Mouse (Mus musculus) forebrain, embryonic 12.5 days (tissue): ENCODE results near the gene Grin2a. TPM values are rescaled to one million over a fixed set of nuclear protein-coding genes. Genes with fewer than 3 reads are reported as not detected.

Source experiments
- ATAC-seq: fragments of 200-750 bp; cut with Nextera tagmentation; 2 replicates; pipeline ENCODE4 v1.8.0; 2017; ENCODE audit warnings: moderate TSS enrichment; ENCODE audit not compliant: low FRiP score
- H3K27ac ChIP-seq: fragments of 300-500 bp; sonication (generic); 2 replicates; pipeline ENCODE4 v1.5.1; 2016; ENCODE audit warnings: mild to moderate bottlenecking
- H3K27me3 ChIP-seq: fragments of 300-500 bp; sonication (generic); 2 replicates; pipeline ENCODE4 v1.6.1; 2016; ENCODE audit warnings: mild to moderate bottlenecking
- H3K36me3 ChIP-seq: fragments of 300-500 bp; sonication (generic); replicated peaks from 2 replicates; pipeline ENCODE4 v1.6.1; 2016; ENCODE audit warnings: mild to moderate bottlenecking
- H3K4me1 ChIP-seq: fragments of 300-500 bp; sonication (generic); 2 replicates; pipeline ENCODE4 v1.6.1; 2016
- H3K4me2 ChIP-seq: fragments of 300-500 bp; sonication (generic); 2 replicates; pipeline ENCODE4 v1.6.1; 2016; ENCODE audit warnings: mild to moderate bottlenecking, moderate library complexity
- H3K4me3 ChIP-seq: fragments of 300-500 bp; sonication (generic); replicated peaks from 2 replicates; pipeline ENCODE4 v1.5.1; 2016; ENCODE audit warnings: mild to moderate bottlenecking
- H3K9ac ChIP-seq: fragments of 300-500 bp; sonication (generic); 2 replicates; pipeline ENCODE4 v1.6.1; 2016; ENCODE audit warnings: mild to moderate bottlenecking
- H3K9me3 ChIP-seq: fragments of 300-500 bp; sonication (generic); 2 replicates; pipeline ENCODE4 v1.6.1; 2016
- WGBS: fragments of 180-500 bp; shearing (Covaris S2); methylation state at CpG from one replicate; pipeline ENCODE4 v1.1.7; 2016; 5-methylcytosine and 5-hydroxymethylcytosine counted together
- polyA plus RNA-seq: library from polyadenylated mRNA; unstranded; fragments of >200 nt; fragmentation: Nextera tagmentation; extraction: Ambion mirVana; gene quantifications from 2 replicates; pipeline ENCODE4 v1.2.1, GENCODE M21; 2016

The Grin2a gene
- polyA plus RNA-seq, 1 experiment from 2014 or later: 2.4 TPM

DNA sequence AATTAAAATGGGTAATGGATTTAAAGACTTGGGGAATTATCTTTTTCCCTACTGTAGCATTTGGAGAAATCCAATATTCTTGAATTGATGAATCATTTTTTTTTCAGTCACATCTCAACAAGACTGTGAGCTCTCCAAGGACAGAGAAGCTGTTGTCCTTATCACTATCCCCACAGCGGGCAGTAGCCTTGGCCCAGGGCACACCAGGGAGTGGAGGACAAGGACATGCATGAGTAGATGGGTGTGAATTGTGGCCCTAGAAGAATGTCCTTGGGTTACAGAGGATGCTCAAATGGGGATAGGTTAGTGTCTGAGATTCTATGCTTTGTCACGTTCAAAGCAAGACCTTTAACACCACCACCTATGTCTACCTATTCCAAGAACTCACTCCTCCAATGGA, 231.3 kb downstream of the Grin2a start:
- Histone ChIP-seq H3K9me3 (no peaks in the 10 kb centered on the region), H3K9ac (no peak overlapping the region), H3K36me3 (no peaks in the 10 kb centered on the region), H3K27me3 (no peaks in the 10 kb centered on the region), H3K4me3 (no peak overlapping the region), H3K4me2 (no peak overlapping the region), H3K4me1 (0 out of 2 replicates have a peak, but pooled peaks cover 3% of the 10 kb centered on the region), H3K27ac (no peak overlapping the region)
- 94% methylated on average over 2 of the region's 2 CpGs for WGBS
- ATAC-seq: no peak

DNA sequence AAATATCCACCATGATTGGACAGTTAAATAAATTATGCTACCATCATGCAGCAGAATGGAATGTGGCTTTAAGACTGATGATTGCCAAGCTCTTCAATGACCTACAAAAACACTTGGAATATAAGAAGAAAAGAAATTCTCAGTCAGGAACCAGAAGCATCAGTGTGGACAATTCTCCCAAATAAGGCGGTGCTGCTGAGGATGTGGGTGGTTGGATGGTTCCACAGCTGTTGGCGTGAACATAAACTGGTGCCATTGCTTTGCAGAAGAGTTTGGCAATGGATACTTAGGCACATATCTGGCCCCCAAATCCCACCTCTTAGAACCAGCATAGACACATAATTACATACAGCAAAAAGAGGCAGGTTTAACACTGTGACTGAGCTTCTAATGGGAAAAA, 235.0 kb downstream of the Grin2a start:
- Histone ChIP-seq H3K9me3 (no peaks in the 10 kb centered on the region), H3K9ac (no peak overlapping the region), H3K4me1 (0 out of 2 replicates have a peak, but pooled peaks cover 4% of the 10 kb centered on the region), H3K36me3 (no peaks in the 10 kb centered on the region), H3K4me2 (no peak overlapping the region), H3K27ac (no peak overlapping the region), H3K4me3 (no peak overlapping the region), H3K27me3 (no peaks in the 10 kb centered on the region)
- no peak for ATAC-seq
- 98% methylated on average over 2 of the region's 2 CpGs for WGBS

DNA sequence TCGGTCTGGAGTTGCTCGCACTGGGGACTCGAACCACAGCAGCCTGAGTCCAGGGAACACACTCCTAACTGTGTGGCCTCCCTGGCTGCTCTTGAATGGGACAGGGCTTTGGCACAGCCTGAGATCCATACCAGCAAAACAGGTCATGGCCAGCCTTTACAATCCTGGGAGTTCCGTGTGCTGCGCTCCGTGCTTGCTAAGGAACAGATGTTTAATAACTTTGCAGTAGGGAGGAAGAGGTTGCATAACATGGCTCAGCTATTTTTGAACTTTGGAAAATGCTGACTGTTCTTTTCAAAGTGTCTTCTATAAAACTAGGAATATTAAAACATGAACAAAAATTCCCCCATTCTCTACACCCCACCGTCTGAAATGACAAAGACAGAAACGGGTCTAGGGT, 238.5 kb downstream of the Grin2a start:
- 89% methylated on average over 8 of the region's 8 CpGs for WGBS
- Histone ChIP-seq H3K27me3 (no peaks in the 10 kb centered on the region), H3K4me2 (no peak overlapping the region), H3K4me1 (0 out of 2 replicates have a peak, but pooled peaks cover 4% of the 10 kb centered on the region), H3K9me3 (no peaks in the 10 kb centered on the region), H3K9ac (no peak overlapping the region), H3K4me3 (no peak overlapping the region), H3K27ac (no peak overlapping the region), H3K36me3 (no peaks in the 10 kb centered on the region)
- ATAC-seq: no peak

DNA sequence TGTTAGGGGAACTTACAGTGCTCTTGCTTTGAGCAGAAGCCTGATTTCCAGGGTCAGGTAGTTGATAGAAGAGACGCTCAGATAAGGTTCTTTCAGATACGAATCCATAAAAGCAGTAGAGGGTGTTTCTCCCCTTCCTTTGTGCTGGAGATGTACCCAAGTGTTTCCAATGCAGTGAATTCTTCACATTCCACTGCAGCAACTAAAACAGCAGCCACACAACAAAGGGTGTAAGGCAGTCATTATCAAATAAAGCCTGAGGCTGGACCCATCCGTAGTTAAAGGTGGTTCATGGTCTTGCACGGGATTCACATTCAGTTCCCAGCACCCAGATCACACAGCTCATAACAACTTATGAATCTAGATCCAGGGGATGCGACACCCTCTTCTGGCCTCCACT, 241.3 kb downstream of the Grin2a start:
- Histone ChIP-seq H3K4me1 (0 out of 2 replicates have a peak, but pooled peaks cover under 1% of the 10 kb centered on the region), H3K27ac (no peak overlapping the region), H3K27me3 (no peaks in the 10 kb centered on the region), H3K4me3 (no peak overlapping the region), H3K9me3 (no peaks in the 10 kb centered on the region), H3K36me3 (no peaks in the 10 kb centered on the region), H3K9ac (no peak overlapping the region), H3K4me2 (no peak overlapping the region)
- WGBS: 88% methylated on average over 5 of the region's 5 CpGs
- no peak for ATAC-seq

DNA sequence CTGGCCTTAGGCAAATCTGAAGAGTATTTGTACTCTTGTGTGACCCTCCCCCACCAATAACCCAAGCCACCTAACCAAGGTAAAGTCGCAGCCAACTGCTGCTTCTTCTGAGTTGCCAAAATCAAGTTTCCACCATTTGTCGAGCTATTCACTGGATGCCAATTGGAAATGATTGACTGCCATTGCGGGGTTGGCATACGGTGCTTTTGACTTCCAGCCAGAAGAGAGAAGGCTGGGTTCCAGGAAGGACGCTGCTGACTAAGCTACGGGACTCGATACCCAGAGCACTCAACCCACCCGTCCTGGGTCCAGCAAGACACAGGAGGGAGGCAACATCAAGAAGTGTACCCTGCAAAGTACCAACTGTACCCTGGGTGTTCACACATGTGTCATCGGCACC, 242.3 kb downstream of the Grin2a start:
- Histone ChIP-seq H3K4me2 (no peak overlapping the region), H3K4me1 (no peaks in the 10 kb centered on the region), H3K9me3 (no peaks in the 10 kb centered on the region), H3K9ac (no peak overlapping the region), H3K27ac (no peak overlapping the region), H3K27me3 (no peaks in the 10 kb centered on the region), H3K36me3 (no peaks in the 10 kb centered on the region), H3K4me3 (no peak overlapping the region)
- WGBS: 91% methylated on average over 9 of the region's 9 CpGs
- ATAC-seq: no peak

DNA sequence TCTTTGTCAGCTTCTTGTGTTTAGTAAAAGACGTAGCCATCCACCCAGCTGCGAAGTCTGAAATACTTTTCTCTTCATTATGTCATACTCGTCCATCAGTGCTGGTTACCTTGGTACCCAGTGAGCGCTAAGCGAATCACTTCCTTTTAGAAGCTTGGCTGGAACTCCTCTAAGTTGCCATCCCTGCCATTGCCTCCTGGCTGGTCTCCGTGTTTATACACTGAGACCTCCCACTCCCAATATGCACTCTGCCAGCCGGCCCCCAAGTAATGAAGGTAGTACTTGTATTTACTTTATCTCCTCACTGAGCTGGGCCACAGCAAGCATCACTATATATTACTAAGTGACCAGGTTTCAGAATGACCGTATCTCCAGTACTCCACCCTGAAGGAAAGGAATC, 242.8 kb downstream of the Grin2a start:
- 79% methylated on average over 8 of the region's 8 CpGs for WGBS
- H3K4me1 ChIP-seq: no peaks in the 10 kb centered on the region
- no peak overlapping the region for H3K9ac ChIP-seq
- ATAC-seq: no peak
- H3K9me3 ChIP-seq: no peaks in the 10 kb centered on the region
- H3K27me3 ChIP-seq: no peaks in the 10 kb centered on the region
- no peaks in the 10 kb centered on the region for H3K36me3 ChIP-seq
- no peak overlapping the region for H3K27ac ChIP-seq
- H3K4me3 ChIP-seq: no peak overlapping the region
- H3K4me2 ChIP-seq: no peak overlapping the region

DNA sequence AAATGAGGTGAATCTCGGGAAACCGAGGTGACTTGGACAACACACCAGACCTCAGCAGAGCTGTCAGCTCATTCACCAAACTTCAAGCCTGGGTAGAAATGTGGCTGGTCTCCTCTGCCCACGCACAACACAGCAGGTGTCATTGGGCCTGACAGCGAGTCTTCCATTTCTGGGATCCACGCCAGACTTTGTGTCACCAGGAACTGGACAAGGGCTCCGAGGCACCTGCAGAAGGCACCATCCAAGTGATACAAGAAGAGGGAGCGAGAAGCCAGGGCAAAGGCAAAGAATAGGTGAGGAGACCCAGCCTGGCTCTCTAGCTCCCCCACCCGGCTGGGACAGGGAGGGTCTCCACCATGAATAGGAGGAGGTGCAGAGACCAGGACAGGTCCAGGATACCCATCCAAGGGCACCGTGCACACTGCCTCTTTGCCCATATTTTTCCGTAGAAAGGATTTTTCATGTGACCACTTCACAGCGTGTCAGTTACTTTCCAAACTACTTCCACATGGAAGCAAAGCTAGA, 244.3 kb downstream of the Grin2a start:
- H3K27me3 ChIP-seq: no peaks in the 10 kb centered on the region
- 78% methylated on average over 11 of the region's 11 CpGs for WGBS
- no peak overlapping the region for H3K4me2 ChIP-seq
- no peak for ATAC-seq
- no peaks in the 10 kb centered on the region for H3K9me3 ChIP-seq
- H3K4me1 ChIP-seq: no peaks in the 10 kb centered on the region
- H3K9ac ChIP-seq: no peak overlapping the region
- H3K4me3 ChIP-seq: no peak overlapping the region
- no peak overlapping the region for H3K27ac ChIP-seq
- H3K36me3 ChIP-seq: no peaks in the 10 kb centered on the region

DNA sequence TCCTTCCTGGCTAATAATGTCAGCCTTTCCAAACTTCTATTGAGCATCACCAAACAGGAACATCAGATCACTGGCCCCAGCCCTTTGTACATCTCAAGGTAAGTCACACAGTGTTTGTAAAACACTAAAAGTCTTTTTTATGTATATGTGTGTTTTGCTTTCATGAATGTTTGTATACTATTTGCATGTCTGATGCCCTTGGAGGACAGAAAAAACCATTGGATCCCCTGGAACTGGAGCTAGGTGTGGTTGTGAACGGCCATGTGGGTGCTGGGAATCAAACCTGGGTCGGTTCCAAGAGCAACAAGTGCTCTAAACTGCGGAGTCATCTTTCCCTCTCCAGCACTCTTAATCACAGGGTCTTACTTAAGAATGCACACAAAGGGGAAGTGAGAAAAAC, 245.7 kb downstream of the Grin2a start:
- H3K36me3 ChIP-seq: no peaks in the 10 kb centered on the region
- H3K4me3 ChIP-seq: no peak overlapping the region
- ATAC-seq: no peak
- no peak overlapping the region for H3K4me2 ChIP-seq
- 88% methylated on average over 3 of the region's 3 CpGs for WGBS
- no peaks in the 10 kb centered on the region for H3K27me3 ChIP-seq
- no peaks in the 10 kb centered on the region for H3K4me1 ChIP-seq
- no peak overlapping the region for H3K9ac ChIP-seq
- H3K27ac ChIP-seq: no peak overlapping the region
- H3K9me3 ChIP-seq: no peaks in the 10 kb centered on the region

DNA sequence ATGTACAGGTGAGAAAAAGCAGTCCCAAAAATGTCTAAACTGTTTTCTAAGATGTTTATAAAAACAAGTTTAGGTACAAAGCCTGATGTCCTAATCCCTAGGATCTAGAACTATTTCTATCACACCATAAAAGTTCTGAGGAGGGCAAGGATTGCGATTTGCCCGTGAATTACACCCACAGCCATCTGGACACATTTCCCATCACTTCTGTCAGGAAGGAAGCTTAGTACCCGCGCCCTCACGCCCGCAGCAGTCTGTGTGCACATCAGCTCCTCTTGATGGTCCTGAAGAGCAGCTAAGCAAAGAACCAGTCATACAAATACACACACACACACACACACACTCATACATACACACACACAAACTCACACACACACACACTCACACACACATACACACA, 252.9 kb downstream of the Grin2a start:
- Histone ChIP-seq H3K4me2 (no peak overlapping the region), H3K36me3 (no peaks in the 10 kb centered on the region), H3K27ac (no peak overlapping the region), H3K4me3 (no peak overlapping the region), H3K9ac (no peak overlapping the region), H3K4me1 (0 out of 2 replicates have a peak, but pooled peaks cover 1% of the 10 kb centered on the region), H3K27me3 (no peaks in the 10 kb centered on the region), H3K9me3 (no peaks in the 10 kb centered on the region)
- ATAC-seq: no peak
- 88% methylated on average over 6 of the region's 6 CpGs for WGBS

DNA sequence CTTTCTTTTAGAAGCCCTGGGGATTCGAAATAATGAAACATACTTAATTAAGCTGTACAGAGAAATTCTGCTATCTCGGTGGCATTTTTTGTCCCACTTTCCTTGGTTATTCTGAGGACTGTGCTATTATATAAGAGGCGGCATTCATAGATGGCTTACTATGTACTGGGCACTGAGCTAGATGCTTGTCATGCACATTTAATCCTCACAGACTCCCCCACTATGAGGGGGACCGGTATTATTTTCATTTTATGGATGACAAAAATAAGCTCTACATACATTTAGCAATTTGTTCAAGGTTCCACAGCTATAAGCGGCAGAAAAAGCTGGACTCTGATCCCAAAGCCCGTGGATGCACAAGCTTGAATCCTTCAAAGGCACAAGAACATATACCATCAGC, 256.7 kb downstream of the Grin2a start:
- 86% methylated on average over 6 of the region's 6 CpGs for WGBS
- Histone ChIP-seq H3K27me3 (no peaks in the 10 kb centered on the region), H3K27ac (no peak overlapping the region), H3K9ac (no peak overlapping the region), H3K9me3 (no peaks in the 10 kb centered on the region), H3K36me3 (no peaks in the 10 kb centered on the region), H3K4me2 (no peak overlapping the region), H3K4me3 (no peak overlapping the region), H3K4me1 (0 out of 2 replicates have a peak, but pooled peaks cover 4% of the 10 kb centered on the region)
- ATAC-seq: no peak

DNA sequence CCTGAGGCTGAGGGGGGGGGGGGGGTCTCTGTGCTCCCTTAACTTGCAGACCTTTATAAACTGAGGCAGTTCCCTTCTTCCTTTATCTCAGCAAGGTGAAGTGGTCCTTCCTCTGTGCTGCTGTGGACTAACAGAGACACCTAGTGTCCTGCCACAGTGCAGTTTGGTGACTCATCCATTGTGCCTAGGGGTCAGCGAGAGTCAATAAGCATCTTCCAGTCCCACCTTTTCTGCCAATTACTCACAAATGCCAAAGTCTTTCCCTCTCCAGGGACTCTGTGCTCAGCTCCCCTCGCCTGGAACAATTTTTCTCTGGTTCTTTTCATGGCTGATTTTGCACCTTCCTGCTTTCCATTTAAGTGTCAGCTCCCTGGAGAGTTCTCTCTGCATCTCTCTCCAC, 258.2 kb downstream of the Grin2a start:
- Histone ChIP-seq H3K36me3 (no peaks in the 10 kb centered on the region), H3K27me3 (no peaks in the 10 kb centered on the region), H3K9ac (no peak overlapping the region), H3K4me3 (no peak overlapping the region), H3K27ac (no peak overlapping the region), H3K4me1 (0 out of 2 replicates have a peak, but pooled peaks cover 4% of the 10 kb centered on the region), H3K9me3 (no peaks in the 10 kb centered on the region), H3K4me2 (no peak overlapping the region)
- no peak for ATAC-seq
- WGBS: 8% methylated on average over 2 of the region's 2 CpGs

DNA sequence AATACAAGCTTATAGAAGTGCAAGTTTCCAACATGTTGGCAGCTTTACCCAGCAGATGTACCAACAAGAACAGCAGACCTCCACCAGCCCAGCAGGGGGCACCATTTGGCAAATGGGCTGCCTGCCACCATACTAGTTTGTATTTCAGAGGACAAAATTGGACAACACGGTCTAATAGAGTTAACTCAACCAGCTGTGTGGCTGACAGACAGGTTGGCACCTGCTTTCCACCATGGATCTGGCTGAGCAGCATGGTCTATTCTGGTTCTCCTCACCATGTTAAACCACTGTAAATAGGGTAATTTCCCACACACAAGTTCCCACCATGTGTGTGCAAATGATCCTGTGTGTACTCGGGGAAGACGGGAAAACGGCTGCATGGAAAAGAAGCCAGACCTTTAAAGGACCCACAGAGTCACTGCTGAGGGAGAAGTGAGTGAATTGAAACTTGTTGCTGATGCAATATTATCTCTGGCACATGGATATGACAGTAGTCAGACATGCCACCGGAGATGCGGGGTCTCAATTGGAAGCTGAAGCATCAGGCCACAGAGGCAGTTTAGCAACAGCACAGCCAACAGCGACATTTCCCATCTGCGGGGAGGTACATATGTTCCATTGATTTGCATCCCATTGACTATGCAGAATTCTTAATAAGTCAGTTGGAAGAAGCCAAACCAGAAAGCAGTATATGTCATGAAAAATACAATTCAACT, 259.8 kb downstream of the Grin2a start:
- H3K4me3 ChIP-seq: no peak overlapping the region
- 89% methylated on average over 8 of the region's 8 CpGs for WGBS
- H3K36me3 ChIP-seq: no peaks in the 10 kb centered on the region
- ATAC-seq: no peak
- H3K4me2 ChIP-seq: no peak overlapping the region
- no peak overlapping the region for H3K9ac ChIP-seq
- H3K27me3 ChIP-seq: no peaks in the 10 kb centered on the region
- 0 out of 2 replicates have a peak, but pooled peaks cover 4% of the 10 kb centered on the region for H3K4me1 ChIP-seq
- no peak overlapping the region for H3K27ac ChIP-seq
- H3K9me3 ChIP-seq: no peaks in the 10 kb centered on the region

DNA sequence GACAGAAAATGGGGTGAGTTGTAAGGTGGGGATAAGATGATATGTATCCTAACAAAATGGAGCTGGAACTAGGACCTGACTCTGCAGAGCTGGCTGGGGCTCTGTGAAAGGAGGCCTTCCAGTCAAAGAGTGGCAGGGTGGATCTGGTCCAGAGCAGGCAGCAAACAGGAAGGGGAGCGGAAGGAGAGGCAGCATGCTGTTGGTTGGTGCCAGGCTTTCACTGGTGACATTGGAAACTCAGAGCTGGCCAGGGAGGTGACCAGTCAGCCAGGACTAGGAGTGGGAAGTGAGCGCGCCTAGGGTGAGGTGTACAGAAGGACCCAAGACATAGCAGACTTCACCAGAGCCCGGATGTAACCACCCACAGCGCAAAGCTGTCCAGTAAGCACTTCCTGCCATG, 267.8 kb downstream of the Grin2a start:
- no peak overlapping the region for H3K27ac ChIP-seq
- no peak for ATAC-seq
- 93% methylated on average over 5 of the region's 5 CpGs for WGBS
- no peak overlapping the region for H3K4me2 ChIP-seq
- no peak overlapping the region for H3K4me3 ChIP-seq
- no peaks in the 10 kb centered on the region for H3K36me3 ChIP-seq
- H3K4me1 ChIP-seq: no peaks in the 10 kb centered on the region
- H3K9me3 ChIP-seq: no peaks in the 10 kb centered on the region
- no peaks in the 10 kb centered on the region for H3K27me3 ChIP-seq
- no peak overlapping the region for H3K9ac ChIP-seq
